Mouse (Mus musculus): Measurements from ENCODE around the gene Chrna4.

DNA sequence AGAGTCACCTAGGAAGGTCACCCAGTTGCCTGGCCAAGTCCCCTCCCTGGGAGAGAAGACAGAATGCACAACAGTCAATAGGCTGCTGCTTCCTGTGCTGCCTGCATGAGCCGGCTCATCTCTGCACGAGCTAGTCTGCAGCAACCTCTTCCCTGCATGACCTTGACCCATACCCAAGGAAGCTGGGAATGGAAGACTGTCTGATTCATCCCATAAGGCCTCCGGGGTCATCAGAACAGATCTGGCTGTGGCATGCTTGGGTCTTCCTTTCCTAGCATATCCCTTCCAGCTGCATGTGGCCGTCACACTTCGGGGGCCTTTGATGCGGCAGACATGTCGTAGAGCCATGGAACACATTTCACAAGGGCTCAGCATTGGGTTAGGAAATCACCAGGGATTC lies 8.2 kb downstream of the Chrna4 start:
- TF ChIP-seq CTCF (IDR thresholded peaks at IDR 0.05; ENCODE audit: borderline replicate concordance, extremely low read depth, insufficient read depth, insufficient read length) (no peak), POLR2A (IDR thresholded peaks at IDR 0.05; ENCODE audit: borderline replicate concordance, extremely low read depth, insufficient read depth, insufficient read length, poor library complexity, severe bottlenecking) (no peak)
